Mouse (Mus musculus) MEL (cell line): ENCODE measurements around the gene Arnt2. TPM values are rescaled to one million over a fixed set of nuclear protein-coding genes. Genes with fewer than 3 reads are reported as not detected.

Source experiments
- DNase-seq: peaks from one replicate; pipeline ENCODE4 v3.0.0; 2011; ENCODE audit warnings: low read depth, low spot score
- H3K27ac ChIP-seq: 2 replicates; pipeline ENCODE4 v1.5.1; 2012; ENCODE audit warnings: low read depth, mild to moderate bottlenecking, control low read depth, low read length, moderate library complexity; ENCODE audit not compliant: control insufficient read depth
- H3K27me3 ChIP-seq, 2 experiments: fragments of 150-350 bp in 1 of 2; sonication (generic) in 1 of 2; 2 replicates each; pipeline ENCODE4 v1.6.1; 2012; ENCODE audit warnings: low read length in 2 of 2, mild to moderate bottlenecking in 2 of 2, improper control_type of control experiment in 1 of 2, moderate library complexity in 1 of 2; ENCODE audit not compliant: insufficient read depth in 2 of 2, control insufficient read depth in 1 of 2
- H3K36me3 ChIP-seq, 2 experiments: 2 replicates each; pipeline ENCODE4 v1.6.1; 2012 to 2014; ENCODE audit warnings: low read length in 2 of 2, improper control_type of control experiment in 1 of 2, inconsistent platforms in 1 of 2, mild to moderate bottlenecking in 1 of 2; ENCODE audit not compliant: insufficient read depth in 2 of 2, control insufficient read depth in 1 of 2
- H3K4me1 ChIP-seq, 2 experiments: fragments of 150-350 bp in 1 of 2; sonication (generic) in 1 of 2; 2 replicates each; pipeline ENCODE4 v1.6.1; 2012; ENCODE audit warnings: low read length in 2 of 2, improper control_type of control experiment in 1 of 2, mild to moderate bottlenecking in 1 of 2; ENCODE audit not compliant: insufficient read depth in 2 of 2, control insufficient read depth in 1 of 2
- H3K4me3 ChIP-seq, 2 experiments: fragments of 150-350 bp in 1 of 2; sonication (generic) in 1 of 2; 2 replicates each; pipeline ENCODE4 v1.5.1; 2012; ENCODE audit warnings: low read depth in 2 of 2, low read length in 2 of 2, mild to moderate bottlenecking in 2 of 2, moderate library complexity in 2 of 2, control low read depth in 1 of 2, improper control_type of control experiment in 1 of 2; ENCODE audit not compliant: control insufficient read depth in 1 of 2, insufficient read depth in 1 of 2
- H3K79me2 ChIP-seq: 2 replicates; pipeline ENCODE4 v1.6.1; 2012; ENCODE audit warnings: mild to moderate bottlenecking, low read length, moderate library complexity; ENCODE audit not compliant: control insufficient read depth, poor library complexity, insufficient read depth
- H3K9ac ChIP-seq: 2 replicates; pipeline ENCODE4 v1.6.1; 2012; ENCODE audit warnings: low read depth, mild to moderate bottlenecking, control low read depth, low read length, moderate library complexity; ENCODE audit not compliant: control insufficient read depth, poor library complexity, severe bottlenecking
- H3K9me3 ChIP-seq: fragments of 150-350 bp; sonication (generic); replicated peaks from 2 replicates; pipeline ENCODE4 v1.6.1; 2012; ENCODE audit warnings: mild to moderate bottlenecking, low read length, improper control_type of control experiment, moderate library complexity; ENCODE audit not compliant: insufficient read depth
- CHD1 ChIP-seq: IDR thresholded peaks from 2 replicates; pipeline ENCODE4 v1.6.1; 2012; ENCODE audit warnings: low read depth, mild to moderate bottlenecking, inconsistent platforms, low read length, improper control_type of control experiment
- E2F4 ChIP-seq: IDR thresholded peaks from 2 replicates; pipeline ENCODE4 v1.6.1; 2011; ENCODE audit warnings: low read depth, low read length, improper control_type of control experiment, borderline replicate concordance
- ELF1 ChIP-seq: IDR thresholded peaks from 2 replicates; pipeline ENCODE4 v1.6.1; 2014; ENCODE audit warnings: low read depth, mild to moderate bottlenecking, inconsistent platforms, low read length, improper control_type of control experiment, moderate library complexity
- EP300 ChIP-seq, 2 experiments: IDR thresholded peaks; 2 replicates each; pipeline ENCODE4 v1.6.1; 2011; ENCODE audit warnings: improper control_type of control experiment in 2 of 2, low read length in 2 of 2, low read depth in 1 of 2, mild to moderate bottlenecking in 1 of 2
- ETS1 ChIP-seq: IDR thresholded peaks from 2 replicates; pipeline ENCODE4 v1.6.1; 2012; ENCODE audit warnings: low read depth, mild to moderate bottlenecking, inconsistent platforms, low read length, improper control_type of control experiment, moderate library complexity
- GATA1 ChIP-seq: IDR thresholded peaks from 2 replicates; pipeline ENCODE4 v1.6.1; 2011; ENCODE audit warnings: low read depth, low read length, improper control_type of control experiment
- KAT2A ChIP-seq: conservative IDR thresholded peaks from 2 replicates; pipeline ENCODE4 v1.6.1; 2012; ENCODE audit warnings: low read depth, low read length, improper control_type of control experiment, inconsistent platforms
- MXI1 ChIP-seq: IDR thresholded peaks from 2 replicates; pipeline ENCODE4 v1.6.1; 2011; ENCODE audit warnings: mild to moderate bottlenecking, low read depth, low read length, improper control_type of control experiment
- MYB ChIP-seq: IDR thresholded peaks from 2 replicates; pipeline ENCODE4 v1.6.1; 2011; ENCODE audit warnings: mild to moderate bottlenecking, low read depth, low read length, improper control_type of control experiment
- MYC ChIP-seq: IDR thresholded peaks from 2 replicates; pipeline ENCODE4 v1.6.1; 2011; ENCODE audit warnings: low read depth, mild to moderate bottlenecking, low read length, improper control_type of control experiment, moderate library complexity
- NRF1 ChIP-seq: IDR thresholded peaks from 2 replicates; pipeline ENCODE4 v1.6.1; 2014; ENCODE audit warnings: low read depth, mild to moderate bottlenecking, inconsistent platforms, low read length, improper control_type of control experiment, moderate library complexity; ENCODE audit not compliant: poor library complexity, insufficient read depth, severe bottlenecking
- POLR2AphosphoS2 ChIP-seq: IDR thresholded peaks from 2 replicates; pipeline ENCODE4 v1.6.1; 2011; ENCODE audit warnings: low read length, improper control_type of control experiment
- RAD21 ChIP-seq: IDR thresholded peaks from 2 replicates; pipeline ENCODE4 v1.6.1; 2011; ENCODE audit warnings: mild to moderate bottlenecking, low read depth, low read length, improper control_type of control experiment
- RCOR1 ChIP-seq: IDR thresholded peaks from 2 replicates; pipeline ENCODE4 v1.6.1; 2012; ENCODE audit warnings: low read depth, mild to moderate bottlenecking, inconsistent platforms, low read length, improper control_type of control experiment
- SIN3A ChIP-seq: IDR thresholded peaks from 2 replicates; pipeline ENCODE4 v1.6.1; 2012; ENCODE audit warnings: low read length, improper control_type of control experiment, inconsistent platforms
- SMC3 ChIP-seq: IDR thresholded peaks from 2 replicates; pipeline ENCODE4 v1.6.1; 2011; ENCODE audit warnings: low read depth, low read length, improper control_type of control experiment
- TAL1 ChIP-seq: IDR thresholded peaks from 2 replicates; pipeline ENCODE4 v1.6.1; 2012; ENCODE audit warnings: mild to moderate bottlenecking, inconsistent platforms, low read length, moderate library complexity, mixed read lengths
- ZC3H11A ChIP-seq: IDR thresholded peaks from 2 replicates; pipeline ENCODE4 v1.6.1; 2012; ENCODE audit warnings: low read depth, mild to moderate bottlenecking, inconsistent platforms, low read length, improper control_type of control experiment
- ZKSCAN1 ChIP-seq: IDR thresholded peaks from 2 replicates; pipeline ENCODE4 v1.6.1; 2012; ENCODE audit warnings: low read depth, mild to moderate bottlenecking, inconsistent platforms, low read length, improper control_type of control experiment, moderate library complexity
- ZMIZ1 ChIP-seq: IDR thresholded peaks from 2 replicates; pipeline ENCODE4 v1.6.1; 2012; ENCODE audit warnings: low read depth, mild to moderate bottlenecking, inconsistent platforms, low read length, improper control_type of control experiment, moderate library complexity
- polyA plus RNA-seq, 2 experiments: library from polyadenylated mRNA; stranded (reverse) in 1 of 2; unstranded in 1 of 2; fragments of >175 nt in 1 of 2; fragments of >200 nt in 1 of 2; gene quantifications; 2 replicates each; pipeline versions ENCODE4 v1.2.1 to v1.2.4; 2012; ENCODE audit warnings: low replicate concordance in 2 of 2, low read depth in 1 of 2; ENCODE audit not compliant: insufficient read length in 2 of 2, insufficient read depth in 1 of 2, missing spikeins in 1 of 2
- total RNA-seq: library from RNA; depleted of rRNA; stranded (reverse); fragments of 300-350 nt; gene quantifications from 2 replicates; pipeline ENCODE4 v1.2.3, GENCODE M21; 2012

The Arnt2 gene
- total and polyA plus RNA-seq, 3 experiments, result not detected

DNA sequence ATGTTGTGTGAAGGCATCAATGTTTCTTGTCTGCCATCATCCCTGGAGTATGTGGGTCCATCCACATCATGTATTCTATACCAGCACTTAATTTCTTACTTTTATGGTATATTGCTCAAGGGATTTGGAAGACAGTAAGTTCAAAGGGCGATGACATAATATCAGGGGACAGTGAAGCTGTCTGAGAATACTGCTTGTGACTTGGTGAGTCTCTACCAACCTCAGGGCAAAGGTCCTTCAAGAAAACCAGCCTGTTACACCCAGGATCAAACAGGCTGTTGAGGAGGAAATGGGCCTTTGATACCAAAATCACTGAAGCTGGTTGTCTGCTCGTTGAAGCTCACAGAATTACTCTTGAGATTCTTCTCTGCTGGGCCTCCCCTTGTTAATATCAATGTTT lies 55.1 kb downstream of the Arnt2 start:
- H3K79me2 ChIP-seq, result no peaks in the 10 kb centered on the region
- no peaks in the 10 kb centered on the region for H3K9me3 ChIP-seq
- DNase-seq, result no peak
- TF ChIP-seq ELF1, result no peak
- no peaks in the 10 kb centered on the region for H3K4me1 ChIP-seq
- H3K27ac ChIP-seq, result no peak overlapping the region
- no peak overlapping the region for H3K4me3 ChIP-seq
- no peaks in the 10 kb centered on the region for H3K27me3 ChIP-seq
- H3K9ac ChIP-seq, result no peak overlapping the region
- no peaks in the 10 kb centered on the region for H3K36me3 ChIP-seq

DNA sequence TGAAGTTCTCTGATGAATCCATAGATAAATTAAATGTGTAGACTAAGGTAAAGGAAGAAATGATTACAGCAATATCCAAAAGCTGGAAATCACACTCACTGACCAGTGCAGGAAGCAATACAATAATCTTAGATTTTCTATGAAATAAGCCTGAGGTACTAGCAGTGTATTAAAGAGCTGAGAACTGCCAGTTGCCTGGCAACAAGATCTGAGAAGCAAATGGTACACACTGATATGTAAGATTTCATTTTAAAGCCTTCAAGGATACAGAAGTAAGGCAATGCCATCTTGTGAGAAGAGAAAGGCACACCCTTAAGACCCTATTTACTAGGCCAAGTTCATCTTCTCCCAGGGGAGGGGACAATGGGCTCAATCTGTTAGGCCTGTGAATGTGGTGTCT lies 59.4 kb downstream of the Arnt2 start:
- no peak for DNase-seq
- H3K4me3 ChIP-seq, result no peak overlapping the region
- H3K36me3 ChIP-seq, result no peaks in the 10 kb centered on the region
- TF ChIP-seq GATA1 (no peak), ZKSCAN1 (no peak), ZC3H11A (no peak), SMC3 (no peak), E2F4 (no peak), KAT2A (no peak)
- no peak overlapping the region for H3K27ac ChIP-seq
- no peaks in the 10 kb centered on the region for H3K4me1 ChIP-seq
- H3K9me3 ChIP-seq, result no peaks in the 10 kb centered on the region
- H3K9ac ChIP-seq, result no peak overlapping the region
- no peaks in the 10 kb centered on the region for H3K79me2 ChIP-seq
- H3K27me3 ChIP-seq, result no peaks in the 10 kb centered on the region

DNA sequence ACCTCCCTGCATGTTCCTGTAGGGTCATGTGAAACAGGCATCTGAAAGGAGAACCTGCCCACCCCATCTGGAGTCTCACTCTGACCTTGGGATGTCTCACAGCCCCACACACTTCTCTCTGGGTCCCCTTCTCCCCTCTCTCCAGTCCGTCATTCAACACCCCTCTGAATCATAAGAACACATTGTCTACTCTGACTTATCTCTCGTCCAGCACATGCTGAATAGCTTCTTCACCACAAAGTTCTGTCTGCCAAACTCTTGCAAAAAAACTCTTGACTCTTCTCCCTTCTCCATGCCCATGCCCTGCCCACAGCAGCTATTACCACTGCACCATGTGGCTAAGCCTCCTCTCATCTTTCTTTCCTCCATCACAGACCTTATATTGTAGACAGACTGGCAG lies 60.0 kb downstream of the Arnt2 start:
- Histone ChIP-seq H3K36me3 (no peaks in the 10 kb centered on the region), H3K27me3 (no peaks in the 10 kb centered on the region), H3K27ac (no peak overlapping the region), H3K9ac (no peak overlapping the region), H3K79me2 (no peaks in the 10 kb centered on the region), H3K4me1 (no peaks in the 10 kb centered on the region), H3K4me3 (no peak overlapping the region), H3K9me3 (no peaks in the 10 kb centered on the region)
- DNase-seq, result no peak
- TF ChIP-seq MYB (no peak), ELF1 (no peak), ZKSCAN1 (no peak), MYC (no peak), EP300 (IDR thresholded peaks at IDR 0.05; ENCODE audit: low read depth in 1 of 2, low read length in 2 of 2) (no peak), RCOR1 (no peak), RAD21 (no peak), NRF1 (no peak), MXI1 (no peak), ZMIZ1 (no peak), TAL1 (no peak), SIN3A (no peak), POLR2AphosphoS2 (no peak), CHD1 (no peak), ETS1 (no peak)
